Mouse (Mus musculus) cerebellum, postnatal 36 days (tissue): ENCODE results near the gene Brinp3.

ENCODE experiments used
- DNase-seq, 2 experiments: peaks; one replicate each; pipeline ENCODE4 v3.0.0; 2021 to 2022; ENCODE audit warnings: mixed read lengths in 2 of 2

Gene Brinp3

GRCm38 (mm10) chr1:146799986-146800553 is 305.5 kb downstream of the Brinp3 start:
- no peak for DNase-seq

GRCm38 (mm10) chr1:146801821-146802220 is 307.3 kb downstream of the Brinp3 start:
- peak in 1 of 2 experiments; percentile 22 for DNase-seq

- no peak for DNase-seq
These were observed 313.2 kb downstream of the Brinp3 start for GRCm38 (mm10) chr1:146807765-146808164.

GRCm38 (mm10) chr1:146833888-146834287 is 339.3 kb downstream of the Brinp3 start:
- DNase-seq: no peak

GRCm38 (mm10) chr1:146844087-146844486 is 349.5 kb downstream of the Brinp3 start:
- no peak for DNase-seq

GRCm38 (mm10) chr1:146848892-146849291 is 354.3 kb downstream of the Brinp3 start:
- no peak for DNase-seq

GRCm38 (mm10) chr1:146850147-146850546 is 355.6 kb downstream of the Brinp3 start:
- no peak for DNase-seq

GRCm38 (mm10) chr1:146898636-146899035 is 404.1 kb downstream of the Brinp3 start:
- no peak for DNase-seq

- no peak for DNase-seq
These were observed 407.1 kb downstream of the Brinp3 start for GRCm38 (mm10) chr1:146901691-146902090.

- no peak for DNase-seq
These were observed 445.2 kb downstream of the Brinp3 start for GRCm38 (mm10) chr1:146939463-146940389.
